Mouse (Mus musculus): ENCODE data around the gene Dysf. TPM values are rescaled to one million over a fixed set of nuclear protein-coding genes. Genes with fewer than 3 reads are reported as not detected.

The Dysf gene
- polyA plus RNA-seq, 1 experiment from 2014 or later: 4.7 TPM

- 73% methylated on average over 2 of the region's 2 CpGs for WGBS
Observed at GRCm38 (mm10) chr6:84154508-84154907, 146.1 kb downstream of the Dysf start.

GRCm38 (mm10) chr6:84155765-84156164 lies 147.4 kb downstream of the Dysf start:
- Histone ChIP-seq H3K4me2 (no peak overlapping the region), H3K4me1 (replicated peaks; ENCODE audit: control insufficient read depth, insufficient read depth, low read length) (no peaks in the 10 kb centered on the region; the same call in 1 of the 2 replicates), H3K27me3 (replicated peaks; ENCODE audit: control insufficient read depth, insufficient read depth, low read length) (no peaks in the 10 kb centered on the region), H3K9ac (ENCODE audit: low read depth, low read length) (no peak overlapping the region), H3K36me3 (ENCODE audit: control insufficient read depth, insufficient read depth, low read length) (no peaks in the 10 kb centered on the region), H3K27ac (ENCODE audit: low read depth, low read length) (no peak overlapping the region), H3K4me3 (ENCODE audit: low read depth, low read length) (no peak overlapping the region), H3K9me3 (ENCODE audit: control insufficient read depth, low read length) (no peaks in the 10 kb centered on the region)
- 77% methylated on average over 3 of the region's 3 CpGs for WGBS
- DNase-seq (ENCODE audit: low spot score) (no peak), ATAC-seq (replicated peaks; ENCODE audit: low FRiP score) (no peak)

More at GRCm38 (mm10) chr6:84154508-84154907, 146.1 kb downstream of the Dysf start:
- no peak overlapping the region for H3K9ac ChIP-seq (ENCODE audit: low read depth, low read length)
- no peak overlapping the region for H3K4me3 ChIP-seq (ENCODE audit: low read depth, low read length)
- ATAC-seq (replicated peaks; ENCODE audit: low FRiP score) (no peak), DNase-seq (ENCODE audit: low spot score) (no peak)
- no peak overlapping the region for H3K27ac ChIP-seq (ENCODE audit: low read depth, low read length)
- H3K4me1 ChIP-seq (replicated peaks; ENCODE audit: control insufficient read depth, insufficient read depth, low read length): no peaks in the 10 kb centered on the region; the same call in 1 of the 2 replicates
- no peaks in the 10 kb centered on the region for H3K27me3 ChIP-seq (replicated peaks; ENCODE audit: control insufficient read depth, insufficient read depth, low read length)
- no peaks in the 10 kb centered on the region for H3K36me3 ChIP-seq (ENCODE audit: control insufficient read depth, insufficient read depth, low read length)
- H3K9me3 ChIP-seq (ENCODE audit: control insufficient read depth, low read length): no peaks in the 10 kb centered on the region
- H3K4me2 ChIP-seq: no peak overlapping the region

DNA sequence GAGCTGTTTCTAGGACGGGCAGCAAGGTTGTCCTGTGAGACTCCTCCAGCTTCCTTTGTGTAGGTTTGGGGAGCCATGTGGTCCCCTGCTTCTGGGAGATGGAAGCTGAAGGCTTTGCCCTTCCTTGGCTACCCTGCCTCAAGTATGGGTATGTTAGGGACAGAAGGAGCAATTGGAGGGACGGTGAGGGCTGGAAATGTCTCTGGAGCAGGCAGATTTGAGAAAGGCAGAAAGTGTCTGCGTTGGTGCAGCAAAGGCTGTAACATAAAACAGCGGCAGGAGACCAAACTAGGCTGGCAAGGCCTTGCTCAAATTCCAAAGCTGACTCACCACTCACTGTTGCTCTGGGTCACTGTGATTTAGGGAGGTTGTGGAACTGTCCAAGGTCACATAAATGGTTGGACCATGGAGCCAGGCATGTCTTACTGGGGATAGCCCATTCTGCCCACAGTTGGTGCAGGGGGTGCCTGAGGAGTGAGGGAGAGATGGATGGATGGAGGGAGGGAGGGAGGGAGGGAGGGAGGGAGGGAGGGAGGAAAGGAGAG lies 148.2 kb downstream of the Dysf start:
- no peak for DNase-seq (ENCODE audit: low spot score)
- ATAC-seq (replicated peaks; ENCODE audit: low FRiP score): no peak
- no peak overlapping the region for H3K27ac ChIP-seq (ENCODE audit: low read depth, low read length)
- H3K27me3 ChIP-seq (replicated peaks; ENCODE audit: control insufficient read depth, insufficient read depth, low read length): no peaks in the 10 kb centered on the region
- H3K4me3 ChIP-seq (ENCODE audit: low read depth, low read length): no peak overlapping the region
- no peaks in the 10 kb centered on the region for H3K36me3 ChIP-seq (ENCODE audit: control insufficient read depth, insufficient read depth, low read length)
- H3K4me2 ChIP-seq: no peak overlapping the region
- WGBS: 75% methylated on average over 4 of the region's 4 CpGs
- H3K4me1 ChIP-seq (replicated peaks; ENCODE audit: control insufficient read depth, insufficient read depth, low read length): no peaks in the 10 kb centered on the region; the same call in 1 of the 2 replicates
- H3K9me3 ChIP-seq (ENCODE audit: control insufficient read depth, low read length): no peaks in the 10 kb centered on the region
- H3K9ac ChIP-seq (ENCODE audit: low read depth, low read length): no peak overlapping the region

DNA sequence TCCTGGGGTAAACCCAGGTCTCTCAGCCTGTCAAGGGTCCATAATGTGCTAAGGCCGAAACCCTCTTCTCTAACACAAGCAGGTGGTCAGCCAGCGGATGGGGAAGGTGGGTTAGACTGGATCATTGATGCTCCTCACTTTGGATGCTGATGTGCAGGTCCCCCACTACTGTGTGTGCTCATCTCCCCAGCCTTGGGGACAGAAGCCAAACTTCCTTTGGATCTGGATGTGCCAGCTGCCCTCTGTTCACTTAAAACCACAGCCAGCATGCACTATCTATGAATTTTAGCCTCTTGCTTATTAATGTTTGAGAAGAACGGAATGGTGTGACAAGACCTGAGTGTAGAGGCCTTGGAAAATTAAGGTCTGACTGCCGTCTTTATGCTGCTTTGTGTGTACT lies 150.7 kb downstream of the Dysf start:
- Histone ChIP-seq H3K4me1 (replicated peaks; ENCODE audit: control insufficient read depth, insufficient read depth, low read length) (no peaks in the 10 kb centered on the region), H3K9ac (ENCODE audit: low read depth, low read length) (no peak overlapping the region), H3K4me2 (no peak overlapping the region), H3K27me3 (replicated peaks; ENCODE audit: control insufficient read depth, insufficient read depth, low read length) (no peaks in the 10 kb centered on the region), H3K27ac (ENCODE audit: low read depth, low read length) (no peak overlapping the region), H3K4me3 (ENCODE audit: low read depth, low read length) (no peak overlapping the region), H3K36me3 (ENCODE audit: control insufficient read depth, insufficient read depth, low read length) (no peaks in the 10 kb centered on the region), H3K9me3 (ENCODE audit: control insufficient read depth, low read length) (0 out of 2 replicates have a peak, but pooled peaks cover 2% of the 10 kb centered on the region)
- DNase-seq (ENCODE audit: low spot score): no peak
- 79% methylated on average over 4 of the region's 4 CpGs for WGBS
- no peak for ATAC-seq (replicated peaks; ENCODE audit: low FRiP score)

DNA sequence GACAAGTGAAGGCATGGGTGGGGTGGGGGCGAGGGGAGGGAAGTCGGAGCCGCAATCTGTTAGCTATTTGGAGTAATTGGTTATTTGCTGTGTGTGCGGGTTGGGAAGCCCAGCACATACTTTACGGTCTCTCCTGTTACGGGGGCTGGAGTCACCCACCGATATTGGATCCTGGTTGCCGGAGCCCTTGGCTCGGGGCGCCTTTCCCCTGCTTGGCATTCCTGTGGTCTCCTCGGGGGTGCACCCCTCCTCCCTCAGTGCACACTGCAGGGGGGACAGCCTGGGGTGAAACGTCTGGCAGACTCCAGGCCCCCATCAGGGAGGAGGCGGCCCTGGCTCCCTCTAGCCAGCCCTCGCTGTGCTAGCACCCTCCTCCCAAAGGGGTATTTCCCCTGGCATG lies 159.2 kb downstream of the Dysf start:
- DNase-seq (ENCODE audit: low spot score): no peak
- WGBS: 73% methylated on average over 14 of the region's 14 CpGs

GRCm38 (mm10) chr6:84168571-84168970 lies 160.2 kb downstream of the Dysf start:
- Histone ChIP-seq H3K27me3 (replicated peaks; ENCODE audit: control insufficient read depth, insufficient read depth, low read length) (no peaks in the 10 kb centered on the region), H3K36me3 (ENCODE audit: control insufficient read depth, insufficient read depth, low read length) (no peaks in the 10 kb centered on the region), H3K9ac (ENCODE audit: low read depth, low read length) (no peak overlapping the region), H3K4me2 (no peak overlapping the region), H3K9me3 (ENCODE audit: control insufficient read depth, low read length) (no peaks in the 10 kb centered on the region), H3K4me1 (replicated peaks; ENCODE audit: control insufficient read depth, insufficient read depth, low read length) (no peaks in the 10 kb centered on the region), H3K4me3 (ENCODE audit: low read depth, low read length) (no peak overlapping the region), H3K27ac (ENCODE audit: low read depth, low read length) (no peak overlapping the region)
- ATAC-seq (replicated peaks; ENCODE audit: low FRiP score) (no peak), DNase-seq (ENCODE audit: low spot score) (no peak)
- 93% methylated on average over 1 of the region's 1 CpGs for WGBS

More for the DNA sequence above, 159.2 kb downstream of the Dysf start:
- H3K27me3 ChIP-seq (replicated peaks; ENCODE audit: control insufficient read depth, insufficient read depth, low read length): no peaks in the 10 kb centered on the region
- H3K4me2 ChIP-seq: no peak overlapping the region
- no peaks in the 10 kb centered on the region for H3K36me3 ChIP-seq (ENCODE audit: control insufficient read depth, insufficient read depth, low read length)
- H3K4me1 ChIP-seq (replicated peaks; ENCODE audit: control insufficient read depth, insufficient read depth, low read length): no peaks in the 10 kb centered on the region
- 0 out of 2 replicates have a peak, but pooled peaks cover 2% of the 10 kb centered on the region for H3K9me3 ChIP-seq (ENCODE audit: control insufficient read depth, low read length)
- H3K27ac ChIP-seq (ENCODE audit: low read depth, low read length): no peak overlapping the region
- no peak overlapping the region for H3K4me3 ChIP-seq (ENCODE audit: low read depth, low read length)
- no peak overlapping the region for H3K9ac ChIP-seq (ENCODE audit: low read depth, low read length)
- ATAC-seq (replicated peaks; ENCODE audit: low FRiP score): no peak; the same call in 1 of the 2 replicates

GRCm38 (mm10) chr6:84173626-84174025 lies 165.2 kb downstream of the Dysf start:
- DNase-seq (ENCODE audit: low spot score) (no peak), ATAC-seq (replicated peaks; ENCODE audit: low FRiP score) (no peak)
- Histone ChIP-seq H3K4me3 (ENCODE audit: low read depth, low read length) (no peak overlapping the region), H3K36me3 (ENCODE audit: control insufficient read depth, insufficient read depth, low read length) (no peaks in the 10 kb centered on the region), H3K9ac (ENCODE audit: low read depth, low read length) (no peak overlapping the region), H3K27me3 (replicated peaks; ENCODE audit: control insufficient read depth, insufficient read depth, low read length) (no peaks in the 10 kb centered on the region), H3K27ac (ENCODE audit: low read depth, low read length) (no peak overlapping the region), H3K9me3 (ENCODE audit: control insufficient read depth, low read length) (no peaks in the 10 kb centered on the region), H3K4me1 (replicated peaks; ENCODE audit: control insufficient read depth, insufficient read depth, low read length) (no peaks in the 10 kb centered on the region), H3K4me2 (no peak overlapping the region)
- 84% methylated on average over 6 of the region's 6 CpGs for WGBS

DNA sequence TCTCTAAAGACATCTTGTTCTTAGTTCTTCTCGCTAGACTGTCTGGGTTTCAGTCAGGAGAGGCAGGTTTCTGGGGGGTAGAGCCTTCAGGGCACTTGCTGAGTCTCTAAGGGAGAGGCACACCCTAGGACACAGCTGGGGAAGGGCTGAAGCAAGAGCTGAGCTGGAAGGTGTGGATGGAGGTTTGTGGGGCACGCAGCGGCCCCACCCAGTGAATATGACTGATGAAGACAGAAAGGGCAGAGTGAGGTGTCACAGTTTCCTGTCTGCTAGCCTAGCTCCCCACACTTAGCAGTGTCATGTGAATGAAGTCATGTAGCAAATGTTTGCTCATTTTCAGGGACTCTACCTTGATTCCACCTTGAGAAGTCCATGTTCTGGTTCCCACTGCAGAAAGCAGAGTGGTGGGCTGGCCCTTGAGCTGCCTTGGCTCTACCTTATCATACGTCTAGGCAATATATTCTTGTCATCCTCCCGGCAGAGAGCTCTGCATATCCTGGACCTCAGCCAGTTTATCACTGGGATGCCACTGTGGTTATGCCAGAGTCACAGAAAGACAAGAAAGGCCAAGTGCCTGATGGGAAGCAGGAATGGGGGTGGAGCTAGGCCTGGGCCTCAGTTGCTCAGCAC lies 170.5 kb downstream of the Dysf start:
- DNase-seq (ENCODE audit: low spot score): no peak
- no peak overlapping the region for H3K4me3 ChIP-seq (ENCODE audit: low read depth, low read length)
- H3K9me3 ChIP-seq (ENCODE audit: control insufficient read depth, low read length): no peaks in the 10 kb centered on the region
- no peak overlapping the region for H3K27ac ChIP-seq (ENCODE audit: low read depth, low read length)
- no peak overlapping the region for H3K9ac ChIP-seq (ENCODE audit: low read depth, low read length)
- no peaks in the 10 kb centered on the region for H3K36me3 ChIP-seq (ENCODE audit: control insufficient read depth, insufficient read depth, low read length)
- no peaks in the 10 kb centered on the region for H3K4me1 ChIP-seq (replicated peaks; ENCODE audit: control insufficient read depth, insufficient read depth, low read length)
- no peak for ATAC-seq (replicated peaks; ENCODE audit: low FRiP score)
- WGBS: 72% methylated on average over 5 of the region's 5 CpGs
- H3K4me2 ChIP-seq: no peak overlapping the region
- no peaks in the 10 kb centered on the region for H3K27me3 ChIP-seq (replicated peaks; ENCODE audit: control insufficient read depth, insufficient read depth, low read length)

DNA sequence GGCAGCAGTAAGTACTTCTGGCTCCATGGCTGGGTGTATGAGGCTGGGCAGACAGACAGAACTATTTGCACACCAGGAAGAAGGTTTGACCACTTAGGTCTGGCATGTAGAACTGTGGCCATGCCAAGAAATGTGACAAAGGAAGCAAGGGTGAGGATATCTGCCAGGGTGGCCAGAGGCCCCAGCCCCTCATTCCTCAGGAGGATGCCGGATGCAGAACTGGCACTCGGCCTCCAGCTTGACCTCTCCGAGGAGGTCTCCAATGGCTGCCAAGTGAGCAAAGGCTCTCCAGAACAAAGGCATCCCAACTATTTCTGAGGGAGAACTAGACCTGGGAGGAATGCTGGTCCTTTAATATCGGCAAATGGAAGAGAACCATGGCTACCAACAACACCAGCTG lies 173.1 kb downstream of the Dysf start:
- Histone ChIP-seq H3K27ac (ENCODE audit: low read depth, low read length) (no peak overlapping the region), H3K4me2 (no peak overlapping the region), H3K4me1 (replicated peaks; ENCODE audit: control insufficient read depth, insufficient read depth, low read length) (no peaks in the 10 kb centered on the region), H3K9me3 (ENCODE audit: control insufficient read depth, low read length) (no peaks in the 10 kb centered on the region), H3K9ac (ENCODE audit: low read depth, low read length) (no peak overlapping the region), H3K27me3 (replicated peaks; ENCODE audit: control insufficient read depth, insufficient read depth, low read length) (no peaks in the 10 kb centered on the region), H3K4me3 (ENCODE audit: low read depth, low read length) (no peak overlapping the region), H3K36me3 (ENCODE audit: control insufficient read depth, insufficient read depth, low read length) (no peaks in the 10 kb centered on the region)
- no peak for DNase-seq (ENCODE audit: low spot score)
- 59% methylated on average over 4 of the region's 4 CpGs for WGBS
- no peak for ATAC-seq (replicated peaks; ENCODE audit: low FRiP score)

Data from liver, embryonic 11.5 days (tissue).